Mouse (Mus musculus) cerebellum, adult 2 months (tissue): ENCODE measurements around the gene Cnot10.

Source experiments
- CTCF ChIP-seq: fragments of 200-500 bp; IDR thresholded peaks from 2 replicates; pipeline ENCODE4 v1.5.1; 2011; ENCODE audit warnings: low read depth, mild to moderate bottlenecking, control low read depth, low read length, moderate library complexity, borderline replicate concordance; ENCODE audit not compliant: insufficient read depth
- POLR2A ChIP-seq: fragments of 200-500 bp; IDR thresholded peaks from 2 replicates; pipeline ENCODE4 v1.6.1; 2011; ENCODE audit warnings: low read length, control low read depth, borderline replicate concordance; ENCODE audit not compliant: insufficient read depth

- TF ChIP-seq POLR2A (peak; percentile 76; the same call in 1 of the 2 replicates), CTCF (no peak)
These were observed 32.9 kb upstream of the Cnot10 start for GRCm38 (mm10) chr9:114672703-114673561.
